12 mouse cellular contexts compared by ENCODE assay signal in the genomic region with DNA sequence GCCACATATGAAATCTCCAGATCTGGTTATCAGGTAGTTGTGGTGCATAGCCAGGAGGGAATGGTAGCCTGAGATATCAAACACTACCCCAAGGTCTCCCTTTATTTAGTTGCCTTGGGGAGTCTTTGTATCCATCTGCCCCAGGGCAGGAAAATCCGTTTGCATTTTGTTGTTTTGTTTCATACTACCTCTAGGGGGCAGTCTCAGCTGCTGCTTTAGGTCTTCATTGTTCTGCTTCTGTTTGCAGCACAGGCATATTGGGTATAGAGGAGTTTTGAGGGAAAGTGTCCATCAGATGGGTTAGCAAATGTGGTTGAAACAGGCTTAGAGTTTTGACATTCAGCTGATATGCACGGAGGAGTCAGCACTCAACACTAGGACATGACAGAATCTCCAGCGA. TPM values are rescaled to one million over a fixed set of nuclear protein-coding genes. Genes with fewer than 3 reads are reported as not detected.
DNase-seq lines count a peak whose midpoint lies in the region; ATAC-seq and TF ChIP-seq lines count a peak whose summit lies in the region.
"Had no signal": no experiment of that assay in that cellular context is flagged by ENCODE, and none has a peak within 500 bp of the region (broad histone marks: within the 10 kb centered on the region; RNA-seq: fewer than 3 reads in every experiment).

No protein-coding gene starts in this region.

- no peaks in the 10 kb centered on the region for H3K79me2 ChIP-seq in liver, adult 2 months (ENCODE audit: control insufficient read depth, insufficient read depth, low read length)

- H3K27me3 ChIP-seq in liver, adult 2 months (ENCODE audit: control insufficient read depth, insufficient read depth, low read length): no peaks in the 10 kb centered on the region
- H3K27me3 ChIP-seq in liver, embryonic 12.5 days (replicated peaks): no peaks in the 10 kb centered on the region
- H3K27me3 ChIP-seq in neural tube, embryonic 11.5 days (ENCODE audit: control insufficient read depth, insufficient read depth, low read length): no peaks in the 10 kb centered on the region
- H3K27me3 ChIP-seq: embryonic facial prominence, embryonic 15.5 days; heart, embryonic 15.5 days; neural tube, embryonic 12.5 days had no signal

- 53% methylated on average over 3 of the region's 3 CpGs for WGBS in liver, adult 2 months
- WGBS in liver, embryonic 12.5 days (ENCODE audit: insufficient replicate concordance): 43% methylated on average over 3 of the region's 3 CpGs
- WGBS in neural tube, embryonic 11.5 days: 59% methylated on average over 3 of the region's 3 CpGs

- TF ChIP-seq CTCF in liver, adult 2 months (IDR thresholded peaks at IDR 0.05; ENCODE audit: low read depth, low read length): no peak

- peak; percentile 30 for DNase-seq in CD4-positive, CD25-positive, alpha-beta regulatory T cell, adult 2 months (ENCODE audit: low read depth, low spot score)
- DNase-seq in liver, adult 2 months (ENCODE audit: extremely low read depth, low read depth, low spot score): peak; percentile 17
- DNase-seq in neural tube, embryonic 11.5 days (ENCODE audit: low spot score): peak; percentile 48
- DNase-seq in testis, postnatal 14 days (ENCODE audit: low spot score): no peak
- DNase-seq: thymus, postnatal 36 days had no signal

- H3K4me3 ChIP-seq in liver, adult 2 months (ENCODE audit: insufficient read depth, low read depth, low read length): no peak overlapping the region
- H3K4me3 ChIP-seq in liver, embryonic 12.5 days: no peak overlapping the region
- H3K4me3 ChIP-seq in neural tube, embryonic 11.5 days (ENCODE audit: low read depth, low read length): no peak overlapping the region
- H3K4me3 ChIP-seq: embryonic facial prominence, embryonic 15.5 days; heart, embryonic 15.5 days; neural tube, embryonic 12.5 days had no signal

- ATAC-seq in CD4-positive, CD25-positive, alpha-beta regulatory T cell, adult 4 months: no peak
- ATAC-seq in liver, embryonic 12.5 days: no peak
- ATAC-seq in common myeloid progenitor, adult 5-6 weeks (replicated peaks; ENCODE audit: low read depth, poor library complexity, severe bottlenecking): peak; percentile 63; the same call in 1 of the 2 replicates
- ATAC-seq in neural tube, embryonic 11.5 days (ENCODE audit: insufficient read depth, low FRiP score, low TSS enrichment): no peak; the same call in 1 of the 2 replicates
- no peak for ATAC-seq in activated CD4-positive, CD25-positive, alpha-beta regulatory T cell, adult 4 months

- H3K4me1 ChIP-seq in liver, adult 2 months (ENCODE audit: control insufficient read depth, insufficient read depth, low read length): no peaks in the 10 kb centered on the region
- peaks cover 12% of the 10 kb centered on the region for H3K4me1 ChIP-seq in liver, embryonic 12.5 days
- no peaks in the 10 kb centered on the region for H3K4me1 ChIP-seq in neural tube, embryonic 11.5 days (ENCODE audit: control insufficient read depth, insufficient read depth, low read length)
- H3K4me1 ChIP-seq: embryonic facial prominence, embryonic 15.5 days; neural tube, embryonic 12.5 days had no signal

- no peak overlapping the region for H3K4me2 ChIP-seq in liver, embryonic 12.5 days
- H3K4me2 ChIP-seq in neural tube, embryonic 11.5 days (ENCODE audit: low read depth): no peak overlapping the region
- H3K4me2 ChIP-seq: embryonic facial prominence, embryonic 15.5 days; heart, embryonic 15.5 days; neural tube, embryonic 12.5 days had no signal

- H3K9ac ChIP-seq in liver, adult 2 months (ENCODE audit: low read depth, low read length): no peak overlapping the region
- H3K9ac ChIP-seq in liver, embryonic 12.5 days: no peak overlapping the region
- H3K9ac ChIP-seq in neural tube, embryonic 11.5 days (ENCODE audit: low read length): no peak overlapping the region; the same call in 1 of the 2 replicates
- H3K9ac ChIP-seq: embryonic facial prominence, embryonic 15.5 days; heart, embryonic 15.5 days; neural tube, embryonic 12.5 days had no signal

- no peaks in the 10 kb centered on the region for H3K9me3 ChIP-seq in liver, embryonic 12.5 days (replicated peaks)
- no peaks in the 10 kb centered on the region for H3K9me3 ChIP-seq in neural tube, embryonic 11.5 days (ENCODE audit: control insufficient read depth, low read length)
- H3K9me3 ChIP-seq: embryonic facial prominence, embryonic 15.5 days; heart, embryonic 15.5 days; neural tube, embryonic 12.5 days had no signal

- no peak for TF ChIP-seq POLR2A in liver, adult 2 months (IDR thresholded peaks at IDR 0.05; ENCODE audit: extremely low read depth, insufficient read depth, low read length)

- H3K27ac ChIP-seq in liver, adult 2 months (replicated peaks; ENCODE audit: insufficient read depth, low read depth, low read length): no peak overlapping the region
- no peak overlapping the region for H3K27ac ChIP-seq in liver, embryonic 12.5 days
- no peak overlapping the region for H3K27ac ChIP-seq in neural tube, embryonic 11.5 days (ENCODE audit: low read depth, low read length)
- H3K27ac ChIP-seq: embryonic facial prominence, embryonic 15.5 days; heart, embryonic 15.5 days; neural tube, embryonic 12.5 days had no signal

- no peaks in the 10 kb centered on the region for H3K36me3 ChIP-seq in liver, adult 2 months (ENCODE audit: control insufficient read depth, insufficient read depth, low read length)
- H3K36me3 ChIP-seq in liver, embryonic 12.5 days: no peaks in the 10 kb centered on the region
- H3K36me3 ChIP-seq in neural tube, embryonic 11.5 days (ENCODE audit: control insufficient read depth, insufficient read depth, low read length): no peaks in the 10 kb centered on the region; the same call in 1 of the 2 replicates
- H3K36me3 ChIP-seq: embryonic facial prominence, embryonic 15.5 days; heart, embryonic 15.5 days; neural tube, embryonic 12.5 days had no signal

RNA-seq across cellular contexts. Expression of gene D430042O09Rik, which starts 40.5 kb away (rescaled TPM):
- 1 to 10 TPM; 4.0 to 4.1 TPM for polyA plus RNA-seq in CD4-positive, CD25-positive, alpha-beta regulatory T cell, adult 4 months (2017; shearing (Covaris generic))
- 8.5 and 9.9 TPM in 2 replicates for total RNA-seq in liver, adult 2 months (2014; rRNA removed)
- 8.8 and 9.0 TPM in 2 replicates for polyA plus RNA-seq in liver, adult 2 months (2012; rRNA removed)
- polyA plus RNA-seq in liver, embryonic 12.5 days (2016; fragmentation: Nextera tagmentation; extraction: Ambion mirVana): 3.4 and 3.5 TPM in 2 replicates
- 8.6 and 13.2 TPM in 2 replicates for total RNA-seq in common myeloid progenitor, adult 5-6 weeks (2017)
- polyA plus RNA-seq in neural tube, embryonic 11.5 days (2014; fragmentation: Nextera tagmentation; extraction: Ambion mirVana): 9.0 and 12.1 TPM in 2 replicates
- 1 to 10 TPM; 4.6 TPM for polyA plus RNA-seq in activated CD4-positive, CD25-positive, alpha-beta regulatory T cell, adult 4 months (2017; shearing (Covaris generic))

RNA-seq across cellular contexts. Expression of gene Gtf3c1, which starts 40.6 kb away (rescaled TPM):
- 10 to 100 TPM; 16.1 to 29.4 TPM for polyA plus RNA-seq in CD4-positive, CD25-positive, alpha-beta regulatory T cell, adult 4 months (2017; shearing (Covaris generic))
- 14.9 and 21.0 TPM in 2 replicates for total RNA-seq in liver, adult 2 months (2014; rRNA removed)
- polyA plus RNA-seq in liver, adult 2 months (2012; rRNA removed): 23.5 and 24.4 TPM in 2 replicates
- 16.5 and 17.8 TPM in 2 replicates for polyA plus RNA-seq in liver, embryonic 12.5 days (2016; fragmentation: Nextera tagmentation; extraction: Ambion mirVana)
- 33.7 and 52.9 TPM in 2 replicates for total RNA-seq in common myeloid progenitor, adult 5-6 weeks (2017)
- polyA plus RNA-seq in neural tube, embryonic 11.5 days (2014; fragmentation: Nextera tagmentation; extraction: Ambion mirVana): 40.6 and 43.6 TPM in 2 replicates
- polyA plus RNA-seq in activated CD4-positive, CD25-positive, alpha-beta regulatory T cell, adult 4 months (2017; shearing (Covaris generic)): 10 to 100 TPM; 17.8 to 21.3 TPM
